Mouse (Mus musculus): ENCODE results near the gene Ccnd2. TPM values are rescaled to one million over a fixed set of nuclear protein-coding genes. Genes with fewer than 3 reads are reported as not detected.

The Ccnd2 gene
- total and polyA plus RNA-seq, 3 experiments = 67.3 to 407 (median 198) TPM

DNA sequence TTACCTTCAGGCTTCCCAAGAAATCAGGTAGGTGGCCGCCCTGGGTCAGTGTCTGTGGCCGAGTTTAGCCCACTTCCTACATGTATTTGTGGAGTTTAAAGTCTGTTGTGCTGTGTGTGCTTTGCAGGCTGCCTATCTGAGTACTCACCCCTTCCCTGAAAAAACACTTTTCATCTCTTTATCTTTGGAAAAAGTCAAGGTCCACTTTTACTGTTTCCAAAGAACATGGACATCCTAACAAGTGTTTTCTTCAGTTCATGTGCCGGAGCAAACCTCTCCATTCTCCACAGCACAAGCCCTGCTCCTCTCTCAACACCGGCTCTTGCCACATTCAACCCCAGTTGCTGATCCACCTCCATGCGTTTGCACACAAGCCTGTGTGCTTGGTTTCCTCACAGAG is 29.0 kb downstream of the Ccnd2 start:
- Histone ChIP-seq H3K27me3 (ENCODE audit: control insufficient read depth in 1 of 2, insufficient read depth in 2 of 2, low read length in 2 of 2) (no peaks in the 10 kb centered on the region), H3K36me3 (ENCODE audit: control insufficient read depth in 1 of 2, insufficient read depth in 2 of 2, low read length in 2 of 2) (peaks cover 0 to 2% of the 10 kb centered on the region in 2 experiments; a peak in 1 of 4 replicates), H3K79me2 (ENCODE audit: control insufficient read depth, insufficient read depth, low read length, poor library complexity) (no peaks in the 10 kb centered on the region), H3K9ac (ENCODE audit: control insufficient read depth, low read depth, low read length, poor library complexity, severe bottlenecking) (no peak overlapping the region), H3K4me1 (ENCODE audit: control insufficient read depth in 1 of 2, insufficient read depth in 2 of 2, low read length in 2 of 2) (no peaks in the 10 kb centered on the region), H3K27ac (ENCODE audit: control insufficient read depth, low read depth, low read length) (no peak overlapping the region), H3K9me3 (replicated peaks; ENCODE audit: insufficient read depth, low read length) (no peaks in the 10 kb centered on the region), H3K4me3 (ENCODE audit: control insufficient read depth in 1 of 2, insufficient read depth in 1 of 2, low read depth in 2 of 2, low read length in 2 of 2) (no peak overlapping the region)
- TF ChIP-seq E2F4 (IDR thresholded peaks at IDR 0.05; ENCODE audit: borderline replicate concordance, low read depth, low read length) = no peak
- TF ChIP-seq BHLHE40 (IDR thresholded peaks at IDR 0.05; ENCODE audit: borderline replicate concordance, low read depth, low read length) = no peak
- TF ChIP-seq CTCF (IDR thresholded peaks at IDR 0.05 in 2 of 3, conservative IDR thresholded peaks at IDR 0.05 in 1 of 3; ENCODE audit: control insufficient read depth in 1 of 3, insufficient read depth in 1 of 3, low read depth in 2 of 3, low read length in 3 of 3, poor library complexity in 1 of 3, severe bottlenecking in 1 of 3) = no peak
- DNase-seq (ENCODE audit: low read depth, low spot score) = no peak

DNA sequence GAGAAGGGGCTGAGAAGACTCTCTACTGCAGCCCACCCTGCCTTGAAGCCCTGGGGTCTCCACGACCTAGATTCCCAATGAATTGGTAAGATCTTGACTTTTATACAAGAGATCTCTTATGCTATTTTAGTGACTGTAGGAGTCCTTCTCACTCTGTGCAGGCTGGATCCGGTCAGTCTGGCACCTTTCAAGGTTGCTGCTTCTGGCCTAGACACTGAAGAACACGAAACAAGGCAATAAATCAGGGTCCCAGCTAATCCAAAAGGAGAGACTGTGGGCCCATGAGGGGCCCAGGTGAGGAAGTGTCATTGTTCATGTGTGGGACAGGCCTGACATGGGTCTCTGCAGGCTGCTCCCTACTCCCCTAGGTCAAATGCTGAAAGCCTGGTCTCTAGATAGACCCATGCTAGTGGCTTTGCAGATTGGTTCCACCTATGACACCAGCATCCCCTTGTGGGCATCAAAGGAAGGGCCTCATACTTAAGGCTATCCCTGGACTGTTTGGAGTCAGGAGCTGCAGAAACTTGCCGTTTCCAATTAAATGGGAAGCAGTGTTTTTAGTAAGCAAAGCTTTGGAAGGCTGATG is 29.7 kb downstream of the Ccnd2 start:
- no peak for TF ChIP-seq EP300 (IDR thresholded peaks at IDR 0.05; ENCODE audit: low read depth in 1 of 2, low read length in 2 of 2)
- no peak for TF ChIP-seq MXI1 (IDR thresholded peaks at IDR 0.05; ENCODE audit: low read depth, low read length)
- TF ChIP-seq CTCF (IDR thresholded peaks at IDR 0.05 in 2 of 3, conservative IDR thresholded peaks at IDR 0.05 in 1 of 3; ENCODE audit: control insufficient read depth in 1 of 3, insufficient read depth in 1 of 3, low read depth in 2 of 3, low read length in 3 of 3, poor library complexity in 1 of 3, severe bottlenecking in 1 of 3) = peak; percentile 19 to 50 (median 49); a peak in 5 of 6 replicates
- TF ChIP-seq MYB (IDR thresholded peaks at IDR 0.05; ENCODE audit: low read depth, low read length) = no peak
- TF ChIP-seq TAL1 (IDR thresholded peaks at IDR 0.05; ENCODE audit: low read length) = no peak
- TF ChIP-seq SMC3 (IDR thresholded peaks at IDR 0.05; ENCODE audit: low read depth, low read length) = peak; percentile 35; the same call in 1 of the 2 replicates
- peak; percentile 32 for TF ChIP-seq RAD21 (IDR thresholded peaks at IDR 0.05; ENCODE audit: low read depth, low read length)
- Histone ChIP-seq H3K9me3 (replicated peaks; ENCODE audit: insufficient read depth, low read length) (no peaks in the 10 kb centered on the region), H3K27me3 (ENCODE audit: control insufficient read depth in 1 of 2, insufficient read depth in 2 of 2, low read length in 2 of 2) (no peaks in the 10 kb centered on the region), H3K27ac (ENCODE audit: control insufficient read depth, low read depth, low read length) (no peak overlapping the region), H3K4me1 (ENCODE audit: control insufficient read depth in 1 of 2, insufficient read depth in 2 of 2, low read length in 2 of 2) (no peaks in the 10 kb centered on the region), H3K9ac (ENCODE audit: control insufficient read depth, low read depth, low read length, poor library complexity, severe bottlenecking) (no peak overlapping the region), H3K4me3 (ENCODE audit: control insufficient read depth in 1 of 2, insufficient read depth in 1 of 2, low read depth in 2 of 2, low read length in 2 of 2) (no peak overlapping the region), H3K36me3 (ENCODE audit: control insufficient read depth in 1 of 2, insufficient read depth in 2 of 2, low read length in 2 of 2) (no peaks in the 10 kb centered on the region), H3K79me2 (ENCODE audit: control insufficient read depth, insufficient read depth, low read length, poor library complexity) (no peaks in the 10 kb centered on the region)
- peak; percentile 28 for DNase-seq (ENCODE audit: low read depth, low spot score)

DNA sequence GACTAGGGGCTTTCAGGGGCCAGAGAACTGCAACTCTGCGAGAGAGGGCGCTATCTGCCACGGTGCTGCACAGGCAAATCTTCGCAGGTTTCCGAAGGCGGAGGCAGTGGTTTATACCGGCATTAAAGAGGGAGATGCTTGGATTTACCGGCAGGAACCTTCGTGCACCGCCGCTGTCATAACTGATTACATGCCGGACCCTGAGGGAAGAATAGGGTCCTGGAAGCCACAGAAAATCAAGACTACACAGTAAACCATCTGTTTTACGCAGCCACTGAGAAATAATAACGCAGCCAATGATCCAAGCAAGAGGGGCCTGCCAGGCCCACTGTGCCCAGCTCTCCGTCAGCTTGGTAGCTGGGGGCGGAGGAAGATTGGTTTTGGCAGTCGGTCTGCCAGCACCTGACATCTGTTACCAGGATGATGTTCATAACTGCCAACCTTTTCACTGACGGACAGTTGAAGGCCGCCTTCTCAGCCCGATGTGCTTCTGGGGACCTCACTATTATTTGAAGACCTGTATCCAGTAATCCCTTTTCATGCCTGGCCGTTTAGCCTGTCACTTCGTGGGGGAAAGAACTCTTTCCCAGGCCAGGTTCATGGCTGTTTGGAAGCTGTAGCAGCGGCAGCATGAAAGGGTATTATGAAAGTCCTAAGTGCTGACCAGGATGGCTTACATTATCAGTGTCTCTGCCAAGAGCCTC is 37.1 kb downstream of the Ccnd2 start:
- no peak overlapping the region for H3K4me3 ChIP-seq (ENCODE audit: control insufficient read depth in 1 of 2, insufficient read depth in 1 of 2, low read depth in 2 of 2, low read length in 2 of 2)
- TF ChIP-seq MYC (IDR thresholded peaks at IDR 0.05; ENCODE audit: low read depth, low read length) = no peak
- peaks cover 0 to 2% of the 10 kb centered on the region in 2 experiments; a peak in 2 of 4 replicates for H3K27me3 ChIP-seq (ENCODE audit: control insufficient read depth in 1 of 2, insufficient read depth in 2 of 2, low read length in 2 of 2)

More for the DNA sequence above, 37.1 kb downstream of the Ccnd2 start:
- H3K79me2 ChIP-seq (ENCODE audit: control insufficient read depth, insufficient read depth, low read length, poor library complexity) = no peaks in the 10 kb centered on the region
- H3K36me3 ChIP-seq (ENCODE audit: control insufficient read depth in 1 of 2, insufficient read depth in 2 of 2, low read length in 2 of 2) = no peaks in the 10 kb centered on the region
- no peak for DNase-seq (ENCODE audit: low read depth, low spot score)
- no peak overlapping the region for H3K9ac ChIP-seq (ENCODE audit: control insufficient read depth, low read depth, low read length, poor library complexity, severe bottlenecking)
- no peaks in the 10 kb centered on the region for H3K9me3 ChIP-seq (replicated peaks; ENCODE audit: insufficient read depth, low read length)
- no peaks in the 10 kb centered on the region for H3K4me1 ChIP-seq (ENCODE audit: control insufficient read depth in 1 of 2, insufficient read depth in 2 of 2, low read length in 2 of 2)
- no peak overlapping the region for H3K27ac ChIP-seq (ENCODE audit: control insufficient read depth, low read depth, low read length)

Measured in MEL (cell line).